Mouse (Mus musculus) testis, adult 2 months (tissue): ENCODE results near the gene Polr2i. TPM values are rescaled to one million over a fixed set of nuclear protein-coding genes. Genes with fewer than 3 reads are reported as not detected.

Experiments used
- H3K27ac ChIP-seq: fragments of 200-500 bp; 2 replicates; pipeline ENCODE4 v1.5.1; 2012; ENCODE audit warnings: low read depth, low read length; ENCODE audit not compliant: control insufficient read depth, insufficient read depth
- H3K27me3 ChIP-seq: fragments of 200-500 bp; 2 replicates; pipeline ENCODE4 v1.6.1; 2012; ENCODE audit warnings: mild to moderate bottlenecking, low read length, moderate library complexity; ENCODE audit not compliant: control insufficient read depth, insufficient read depth
- H3K36me3 ChIP-seq: fragments of 200-500 bp; 2 replicates; pipeline ENCODE4 v1.6.1; 2012; ENCODE audit warnings: mild to moderate bottlenecking, low read length; ENCODE audit not compliant: control insufficient read depth, insufficient read depth
- H3K4me1 ChIP-seq: fragments of 200-500 bp; 2 replicates; pipeline ENCODE4 v1.6.1; 2012; ENCODE audit warnings: low read length; ENCODE audit not compliant: control insufficient read depth, insufficient read depth
- H3K4me3 ChIP-seq: fragments of 200-500 bp; 2 replicates; pipeline ENCODE4 v1.5.1; 2012; ENCODE audit warnings: low read depth, mild to moderate bottlenecking, low read length, moderate library complexity, mixed read lengths; ENCODE audit not compliant: control insufficient read depth
- CTCF ChIP-seq: fragments of 200-500 bp; IDR thresholded peaks from 2 replicates; pipeline ENCODE4 v1.5.1; 2012; ENCODE audit warnings: low read depth, mild to moderate bottlenecking, inconsistent platforms, low read length, moderate library complexity; ENCODE audit not compliant: control insufficient read depth, insufficient read depth, insufficient replicate concordance
- POLR2A ChIP-seq: fragments of 200-500 bp; IDR thresholded peaks from 2 replicates; pipeline ENCODE4 v1.6.1; 2012; ENCODE audit warnings: low read depth, mild to moderate bottlenecking, inconsistent platforms, low read length, moderate library complexity; ENCODE audit not compliant: control insufficient read depth
- polyA plus RNA-seq: library from polyadenylated mRNA; depleted of rRNA; stranded (reverse); fragments of >200 nt; gene quantifications from 2 replicates; pipeline ENCODE4 v1.2.3, GENCODE M21; 2012; rRNA removed

Gene Polr2i
- polyA plus RNA-seq, 1 experiment = 257 TPM

DNA sequence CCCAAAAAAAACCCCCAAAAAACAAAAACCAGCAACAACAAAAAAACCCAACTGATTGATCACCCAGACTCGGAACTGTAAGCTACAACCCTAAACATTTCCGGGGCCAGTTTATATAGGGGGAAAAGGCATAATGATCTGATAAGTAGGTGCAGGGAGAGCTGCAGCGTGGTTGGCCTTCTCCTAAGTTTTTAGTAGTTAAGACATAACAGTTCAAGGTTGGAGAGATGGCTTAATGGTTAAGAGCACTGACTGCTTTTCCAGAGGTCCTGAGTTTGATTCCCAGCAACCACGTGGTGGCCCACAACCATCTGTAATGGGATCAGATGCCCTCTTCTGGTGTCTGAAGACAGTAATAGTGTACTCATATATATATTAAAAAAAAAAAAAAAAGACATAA lies 49.8 kb downstream of the Polr2i start:
- H3K27ac ChIP-seq = no peak overlapping the region
- TF ChIP-seq POLR2A (no peak), CTCF (no peak)

DNA sequence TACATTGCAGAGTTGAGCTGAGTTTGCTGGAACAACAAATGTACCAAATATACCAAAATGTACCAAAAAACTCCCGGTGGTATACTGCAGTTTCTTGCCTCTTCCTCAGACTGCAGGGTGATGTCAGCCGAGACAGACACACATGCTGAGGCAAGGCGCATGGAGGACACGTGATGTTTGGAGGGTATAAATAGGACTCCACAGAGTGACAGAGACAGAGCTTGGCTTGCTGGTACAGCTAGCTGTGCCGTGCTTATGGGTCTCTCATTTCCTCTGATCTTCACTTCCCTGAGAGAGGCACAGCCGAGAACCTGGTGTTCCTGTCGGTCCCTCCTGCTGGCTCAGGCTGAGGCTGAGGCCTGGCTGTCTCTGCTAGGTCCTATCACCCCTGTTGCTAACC lies 51.0 kb downstream of the Polr2i start:
- Histone ChIP-seq H3K27ac (no peak overlapping the region), H3K4me3 (no peak overlapping the region), H3K36me3 (peaks cover 1% of the 10 kb centered on the region; the same call in 1 of the 2 replicates), H3K27me3 (no peaks in the 10 kb centered on the region), H3K4me1 (peaks cover 9% of the 10 kb centered on the region)
- TF ChIP-seq CTCF = no peak
- no peak for TF ChIP-seq POLR2A

More for the DNA sequence above, 49.8 kb downstream of the Polr2i start:
- H3K27me3 ChIP-seq = no peaks in the 10 kb centered on the region
- peaks cover 9% of the 10 kb centered on the region for H3K4me1 ChIP-seq
- no peak overlapping the region for H3K4me3 ChIP-seq
- peaks cover 3% of the 10 kb centered on the region for H3K36me3 ChIP-seq

Other genes with a start within 250 kb of the Polr2i start
- gene Zfp568, start 248.0 kb upstream of the Polr2i start, polyA plus RNA-seq = 2.5 and 2.7 TPM in 2 replicates
- 1.1 and 1.4 TPM in 2 replicates for gene Zfp14, start 180.6 kb upstream of the Polr2i start, polyA plus RNA-seq
- 0.65 and 0.67 TPM in 2 replicates for gene Zfp82, start 159.0 kb upstream of the Polr2i start, polyA plus RNA-seq
- not detected in 2 replicates for gene Gm26920, start 141.5 kb upstream of the Polr2i start, polyA plus RNA-seq
- 0.43 and 0.76 TPM in 2 replicates for gene Zfp566, start 141.4 kb upstream of the Polr2i start, polyA plus RNA-seq
- gene Zfp260, start 137.2 kb upstream of the Polr2i start, polyA plus RNA-seq = 5.7 and 8.9 TPM in 2 replicates
- gene Zfp382, start 110.0 kb upstream of the Polr2i start, polyA plus RNA-seq = 3.7 and 4.9 TPM in 2 replicates
- 5.8 and 6.4 TPM in 2 replicates for gene Zfp146, start 62.2 kb upstream of the Polr2i start, polyA plus RNA-seq
- gene Cox7a1, start 47.8 kb upstream of the Polr2i start, polyA plus RNA-seq = 4.0 and 5.2 TPM in 2 replicates
- 562 and 592 TPM in 2 replicates for gene Capns1, start 33.1 kb upstream of the Polr2i start, polyA plus RNA-seq
- gene Tbcb, start 324 bp downstream of the Polr2i start, polyA plus RNA-seq = 65.7 and 66.2 TPM in 2 replicates
- 0.63 and 0.89 TPM in 2 replicates for gene Ovol3, start 3.8 kb downstream of the Polr2i start, polyA plus RNA-seq
- 1.8 and 2.3 TPM in 2 replicates for gene Thap8, start 48.1 kb downstream of the Polr2i start, polyA plus RNA-seq
- 713 and 754 TPM in 2 replicates for gene Wdr62, start 48.5 kb downstream of the Polr2i start, polyA plus RNA-seq
- 4.8 and 6.6 TPM in 2 replicates for gene Clip3, start 59.8 kb downstream of the Polr2i start, polyA plus RNA-seq
- gene Alkbh6, start 76.8 kb downstream of the Polr2i start, polyA plus RNA-seq = 36.5 and 38.0 TPM in 2 replicates
- gene Syne4, start 82.9 kb downstream of the Polr2i start, polyA plus RNA-seq = 7.4 and 9.6 TPM in 2 replicates
- gene E130208F15Rik, start 89.8 kb downstream of the Polr2i start, polyA plus RNA-seq = 0.18 and 0.28 TPM in 2 replicates
- 6.1 and 6.5 TPM in 2 replicates for gene Sdhaf1, start 91.9 kb downstream of the Polr2i start, polyA plus RNA-seq
- 0.27 and 0.35 TPM in 2 replicates for gene Lrfn3, start 130.8 kb downstream of the Polr2i start, polyA plus RNA-seq
- 7.0 and 9.1 TPM in 2 replicates for gene Tyrobp, start 181.8 kb downstream of the Polr2i start, polyA plus RNA-seq
- gene Hcst, start 187.9 kb downstream of the Polr2i start, polyA plus RNA-seq = 0.93 TPM in 1 of 2 replicates, not detected in the other
- 0.36 and 0.52 TPM in 2 replicates for gene Nfkbid, start 189.8 kb downstream of the Polr2i start, polyA plus RNA-seq
- gene Aplp1, start 213.6 kb downstream of the Polr2i start, polyA plus RNA-seq = 15.1 and 15.6 TPM in 2 replicates
- gene Kirrel2, start 225.7 kb downstream of the Polr2i start, polyA plus RNA-seq = 0.31 TPM in 1 of 2 replicates, not detected in the other
- 0.07 and 0.12 TPM in 2 replicates for gene Nphs1, start 226.4 kb downstream of the Polr2i start, polyA plus RNA-seq